Mouse (Mus musculus): ENCODE measurements around the gene Lyst. TPM values are rescaled to one million over a fixed set of nuclear protein-coding genes. Genes with fewer than 3 reads are reported as not detected.

Lyst gene
- polyA plus RNA-seq, 1 experiment from 2014 or later, result 2.8 TPM

GRCm38 (mm10) chr13:13608311-13608710 lies 18.1 kb downstream of the Lyst start:
- DNase-seq (ENCODE audit: low spot score) (no peak), ATAC-seq (no peak)
- H3K9ac ChIP-seq (ENCODE audit: low read length), result no peak overlapping the region
- H3K27me3 ChIP-seq (replicated peaks; ENCODE audit: control insufficient read depth, insufficient read depth, low read length), result no peaks in the 10 kb centered on the region
- WGBS, result 74% methylated on average over 1 of the region's 1 CpGs
- H3K9me3 ChIP-seq (replicated peaks; ENCODE audit: control insufficient read depth, low read length), result no peaks in the 10 kb centered on the region
- no peaks in the 10 kb centered on the region for H3K36me3 ChIP-seq (ENCODE audit: control insufficient read depth, insufficient read depth, low read length)
- no peak overlapping the region for H3K27ac ChIP-seq (ENCODE audit: low read depth, low read length)
- H3K4me3 ChIP-seq (ENCODE audit: low read depth, low read length), result no peak overlapping the region
- no peaks in the 10 kb centered on the region for H3K4me1 ChIP-seq (ENCODE audit: control insufficient read depth, insufficient read depth, low read length)
- H3K4me2 ChIP-seq (ENCODE audit: low read length), result no peak overlapping the region

GRCm38 (mm10) chr13:13609655-13610054 lies 19.5 kb downstream of the Lyst start:
- Histone ChIP-seq H3K4me1 (ENCODE audit: control insufficient read depth, insufficient read depth, low read length) (no peaks in the 10 kb centered on the region), H3K27ac (ENCODE audit: low read depth, low read length) (no peak overlapping the region), H3K4me2 (ENCODE audit: low read length) (no peak overlapping the region), H3K27me3 (replicated peaks; ENCODE audit: control insufficient read depth, insufficient read depth, low read length) (no peaks in the 10 kb centered on the region), H3K9ac (ENCODE audit: low read length) (no peak overlapping the region), H3K4me3 (ENCODE audit: low read depth, low read length) (no peak overlapping the region), H3K36me3 (ENCODE audit: control insufficient read depth, insufficient read depth, low read length) (no peaks in the 10 kb centered on the region), H3K9me3 (replicated peaks; ENCODE audit: control insufficient read depth, low read length) (no peaks in the 10 kb centered on the region)
- no peak for ATAC-seq
- 85% methylated on average over 2 of the region's 2 CpGs for WGBS
- DNase-seq (ENCODE audit: low spot score), result no peak

- Histone ChIP-seq H3K4me3 (ENCODE audit: low read depth, low read length) (no peak overlapping the region), H3K36me3 (ENCODE audit: control insufficient read depth, insufficient read depth, low read length) (peaks cover 7% of the 10 kb centered on the region; the same call in 1 of the 2 replicates), H3K4me2 (ENCODE audit: low read length) (no peak overlapping the region), H3K27me3 (replicated peaks; ENCODE audit: control insufficient read depth, insufficient read depth, low read length) (no peaks in the 10 kb centered on the region), H3K9me3 (replicated peaks; ENCODE audit: control insufficient read depth, low read length) (no peaks in the 10 kb centered on the region), H3K27ac (ENCODE audit: low read depth, low read length) (no peak overlapping the region), H3K9ac (ENCODE audit: low read length) (no peak overlapping the region), H3K4me1 (ENCODE audit: control insufficient read depth, insufficient read depth, low read length) (no peaks in the 10 kb centered on the region)
- 71% methylated on average over 1 of the region's 1 CpGs for WGBS
- DNase-seq (ENCODE audit: low spot score) (peak; percentile 42), ATAC-seq (0 out of 2 replicates have a peak, but pooled peaks have one; percentile 50)
Observed at GRCm38 (mm10) chr13:13612882-13613281, 22.7 kb downstream of the Lyst start.

- 96% methylated on average over 4 of the region's 4 CpGs for WGBS
- H3K9me3 ChIP-seq (replicated peaks; ENCODE audit: control insufficient read depth, low read length), result no peaks in the 10 kb centered on the region
- no peaks in the 10 kb centered on the region for H3K4me1 ChIP-seq (ENCODE audit: control insufficient read depth, insufficient read depth, low read length)
- DNase-seq (ENCODE audit: low spot score), result no peak
- no peak for ATAC-seq
- no peak overlapping the region for H3K27ac ChIP-seq (ENCODE audit: low read depth, low read length)
- no peaks in the 10 kb centered on the region for H3K27me3 ChIP-seq (replicated peaks; ENCODE audit: control insufficient read depth, insufficient read depth, low read length)
- peaks cover 7% of the 10 kb centered on the region; the same call in 1 of the 2 replicates for H3K36me3 ChIP-seq (ENCODE audit: control insufficient read depth, insufficient read depth, low read length)
- H3K9ac ChIP-seq (ENCODE audit: low read length), result no peak overlapping the region
- no peak overlapping the region for H3K4me2 ChIP-seq (ENCODE audit: low read length)
- H3K4me3 ChIP-seq (ENCODE audit: low read depth, low read length), result no peak overlapping the region
Observed at GRCm38 (mm10) chr13:13614235-13614634, 24.0 kb downstream of the Lyst start.

GRCm38 (mm10) chr13:13621456-13621855 lies 31.3 kb downstream of the Lyst start:
- Histone ChIP-seq H3K27ac (ENCODE audit: low read depth, low read length) (no peak overlapping the region), H3K27me3 (replicated peaks; ENCODE audit: control insufficient read depth, insufficient read depth, low read length) (no peaks in the 10 kb centered on the region), H3K36me3 (ENCODE audit: control insufficient read depth, insufficient read depth, low read length) (peaks cover 7% of the 10 kb centered on the region; the same call in 1 of the 2 replicates), H3K9ac (ENCODE audit: low read length) (no peak overlapping the region), H3K9me3 (replicated peaks; ENCODE audit: control insufficient read depth, low read length) (no peaks in the 10 kb centered on the region), H3K4me3 (ENCODE audit: low read depth, low read length) (no peak overlapping the region), H3K4me1 (ENCODE audit: control insufficient read depth, insufficient read depth, low read length) (no peaks in the 10 kb centered on the region), H3K4me2 (ENCODE audit: low read length) (no peak overlapping the region)
- ATAC-seq, result no peak
- 85% methylated on average over 5 of the region's 5 CpGs for WGBS
- DNase-seq (ENCODE audit: low spot score), result no peak

GRCm38 (mm10) chr13:13622565-13622964 lies 32.4 kb downstream of the Lyst start:
- H3K27ac ChIP-seq (ENCODE audit: low read depth, low read length), result no peak overlapping the region
- H3K27me3 ChIP-seq (replicated peaks; ENCODE audit: control insufficient read depth, insufficient read depth, low read length), result no peaks in the 10 kb centered on the region
- peaks cover under 1% of the 10 kb centered on the region; the same call in 1 of the 2 replicates for H3K36me3 ChIP-seq (ENCODE audit: control insufficient read depth, insufficient read depth, low read length)
- no peaks in the 10 kb centered on the region for H3K4me1 ChIP-seq (ENCODE audit: control insufficient read depth, insufficient read depth, low read length)
- ATAC-seq (no peak), DNase-seq (ENCODE audit: low spot score) (no peak)
- no peaks in the 10 kb centered on the region for H3K9me3 ChIP-seq (replicated peaks; ENCODE audit: control insufficient read depth, low read length)
- H3K9ac ChIP-seq (ENCODE audit: low read length), result no peak overlapping the region
- no peak overlapping the region for H3K4me2 ChIP-seq (ENCODE audit: low read length)
- H3K4me3 ChIP-seq (ENCODE audit: low read depth, low read length), result no peak overlapping the region
- WGBS, result 80% methylated on average over 3 of the region's 3 CpGs

- H3K9me3 ChIP-seq (replicated peaks; ENCODE audit: control insufficient read depth, low read length), result no peaks in the 10 kb centered on the region
- peaks cover 3% of the 10 kb centered on the region; the same call in 1 of the 2 replicates for H3K4me1 ChIP-seq (ENCODE audit: control insufficient read depth, insufficient read depth, low read length)
- H3K36me3 ChIP-seq (ENCODE audit: control insufficient read depth, insufficient read depth, low read length), result 0 out of 2 replicates have a peak, but pooled peaks cover 3% of the 10 kb centered on the region
- 89% methylated on average over 1 of the region's 1 CpGs for WGBS
- no peak for ATAC-seq
- no peaks in the 10 kb centered on the region for H3K27me3 ChIP-seq (replicated peaks; ENCODE audit: control insufficient read depth, insufficient read depth, low read length)
- no peak overlapping the region for H3K9ac ChIP-seq (ENCODE audit: low read length)
- H3K4me3 ChIP-seq (ENCODE audit: low read depth, low read length), result no peak overlapping the region
- no peak overlapping the region for H3K4me2 ChIP-seq (ENCODE audit: low read length)
- no peak overlapping the region for H3K27ac ChIP-seq (ENCODE audit: low read depth, low read length)
- no peak for DNase-seq (ENCODE audit: low spot score)
Observed at GRCm38 (mm10) chr13:13633746-13634145, 43.5 kb downstream of the Lyst start.

- Histone ChIP-seq H3K27ac (ENCODE audit: low read depth, low read length) (no peak overlapping the region), H3K27me3 (replicated peaks; ENCODE audit: control insufficient read depth, insufficient read depth, low read length) (no peaks in the 10 kb centered on the region), H3K9me3 (replicated peaks; ENCODE audit: control insufficient read depth, low read length) (no peaks in the 10 kb centered on the region), H3K4me1 (ENCODE audit: control insufficient read depth, insufficient read depth, low read length) (peaks cover 3% of the 10 kb centered on the region; the same call in 1 of the 2 replicates), H3K4me3 (ENCODE audit: low read depth, low read length) (no peak overlapping the region), H3K4me2 (ENCODE audit: low read length) (no peak overlapping the region), H3K36me3 (ENCODE audit: control insufficient read depth, insufficient read depth, low read length) (0 out of 2 replicates have a peak, but pooled peaks cover 3% of the 10 kb centered on the region), H3K9ac (ENCODE audit: low read length) (peak overlapping the region; percentile 3; the same call in 1 of the 2 replicates)
- ATAC-seq (no peak), DNase-seq (ENCODE audit: low spot score) (no peak)
- WGBS, result 13% methylated on average over 7 of the region's 7 CpGs
Observed at GRCm38 (mm10) chr13:13634706-13635105, 44.5 kb downstream of the Lyst start.

GRCm38 (mm10) chr13:13635224-13635623 lies 45.0 kb downstream of the Lyst start:
- peak overlapping the region; percentile 3; the same call in 1 of the 2 replicates for H3K9ac ChIP-seq (ENCODE audit: low read length)
- WGBS, result 26% methylated on average over 12 of the region's 12 CpGs
- no peak for DNase-seq (ENCODE audit: low spot score)
- ATAC-seq, result 0 out of 2 replicates have a peak, but pooled peaks have one; percentile 31
- H3K4me2 ChIP-seq (ENCODE audit: low read length), result no peak overlapping the region
- no peak overlapping the region for H3K4me3 ChIP-seq (ENCODE audit: low read depth, low read length)
- no peaks in the 10 kb centered on the region for H3K9me3 ChIP-seq (replicated peaks; ENCODE audit: control insufficient read depth, low read length)
- H3K27me3 ChIP-seq (replicated peaks; ENCODE audit: control insufficient read depth, insufficient read depth, low read length), result no peaks in the 10 kb centered on the region
- H3K4me1 ChIP-seq (ENCODE audit: control insufficient read depth, insufficient read depth, low read length), result peaks cover 3% of the 10 kb centered on the region; the same call in 1 of the 2 replicates
- H3K27ac ChIP-seq (ENCODE audit: low read depth, low read length), result no peak overlapping the region
- H3K36me3 ChIP-seq (ENCODE audit: control insufficient read depth, insufficient read depth, low read length), result 0 out of 2 replicates have a peak, but pooled peaks cover 3% of the 10 kb centered on the region

Measured in forebrain, embryonic 14.5 days (tissue).